Mouse (Mus musculus) kidney, embryonic 15.5 days (tissue): ENCODE data around the gene Zfp457. TPM values are rescaled to one million over a fixed set of nuclear protein-coding genes. Genes with fewer than 3 reads are reported as not detected.

ENCODE experiments used
- polyA plus RNA-seq: library from polyadenylated mRNA; unstranded; fragments of >200 nt; fragmentation: Nextera tagmentation; extraction: Ambion mirVana; gene quantifications from 2 replicates; pipeline ENCODE4 v1.2.1, GENCODE M21; 2015

Gene Zfp457
- polyA plus RNA-seq, 1 experiment from 2014 or later, result 1.00 TPM

Other genes starting within 250 kb of the Zfp457 start
- gene Zfp712, start 245.3 kb downstream of the Zfp457 start, polyA plus RNA-seq, result 3.3 and 3.4 TPM in 2 replicates
- gene Zfp708, start 208.5 kb downstream of the Zfp457 start, polyA plus RNA-seq, result 5.7 and 6.5 TPM in 2 replicates
- 3.5 and 3.7 TPM in 2 replicates for gene Gm28557, start 197.9 kb downstream of the Zfp457 start, polyA plus RNA-seq
- 0.33 and 0.42 TPM in 2 replicates for gene Rslcan18, start 190.2 kb downstream of the Zfp457 start, polyA plus RNA-seq
- 1.9 and 2.5 TPM in 2 replicates for gene Zfp759, start 184.8 kb downstream of the Zfp457 start, polyA plus RNA-seq
- 7.3 TPM in 2 replicates for gene Rsl1, start 133.3 kb downstream of the Zfp457 start, polyA plus RNA-seq
- 1.5 and 1.9 TPM in 2 replicates for gene Zfp455, start 112.0 kb downstream of the Zfp457 start, polyA plus RNA-seq
- 2.1 TPM in 2 replicates for gene Zfp458, start 28.0 kb downstream of the Zfp457 start, polyA plus RNA-seq
- 2.2 and 2.5 TPM in 2 replicates for gene Zfp595, start 26.1 kb upstream of the Zfp457 start, polyA plus RNA-seq
- 0.47 TPM in 1 of 2 replicates, not detected in the other for gene Gm28044, start 54.1 kb upstream of the Zfp457 start, polyA plus RNA-seq
- 1.5 TPM in 2 replicates for gene Zfp953, start 54.1 kb upstream of the Zfp457 start, polyA plus RNA-seq
- 0.21 and 0.50 TPM in 2 replicates for gene Gm28041, start 69.2 kb upstream of the Zfp457 start, polyA plus RNA-seq
- gene Zfp456, start 69.3 kb upstream of the Zfp457 start, polyA plus RNA-seq, result 1.5 TPM in 2 replicates
- gene Zfp429, start 93.3 kb upstream of the Zfp457 start, polyA plus RNA-seq, result 5.6 and 6.7 TPM in 2 replicates
- 1.0 and 1.1 TPM in 2 replicates for gene Zfp459, start 114.9 kb upstream of the Zfp457 start, polyA plus RNA-seq
- 8.9 and 9.9 TPM in 2 replicates for gene Zfp874a, start 145.1 kb upstream of the Zfp457 start, polyA plus RNA-seq
- gene Zfp874b, start 177.8 kb upstream of the Zfp457 start, polyA plus RNA-seq, result 2.4 and 2.8 TPM in 2 replicates
- 15.7 and 16.1 TPM in 2 replicates for gene Zfp58, start 194.1 kb upstream of the Zfp457 start, polyA plus RNA-seq
- gene Gm26965, start 219.7 kb upstream of the Zfp457 start, polyA plus RNA-seq, result not detected in 2 replicates
- 25.6 and 26.1 TPM in 2 replicates for gene Zfp87, start 219.7 kb upstream of the Zfp457 start, polyA plus RNA-seq
- 13.8 and 14.0 TPM in 2 replicates for gene Zfp748, start 247.3 kb upstream of the Zfp457 start, polyA plus RNA-seq